Mouse (Mus musculus) G1E-ER4 (cell line): Measurements from ENCODE around the gene Il10rb. TPM values are rescaled to one million over a fixed set of nuclear protein-coding genes. Genes with fewer than 3 reads are reported as not detected.

ENCODE experiments used
- GATA1 ChIP-seq: IDR thresholded peaks from one replicate; pipeline ENCODE4 v1.8.0; 2012; ENCODE audit warnings: low read length, inconsistent platforms
- polyA plus RNA-seq: library from polyadenylated mRNA; stranded (reverse); fragments of >175 nt; gene quantifications from 2 replicates; pipeline ENCODE4 v1.2.3, GENCODE M21; 2012

Il10rb gene
- polyA plus RNA-seq, 1 experiment = 17.3 TPM

DNA sequence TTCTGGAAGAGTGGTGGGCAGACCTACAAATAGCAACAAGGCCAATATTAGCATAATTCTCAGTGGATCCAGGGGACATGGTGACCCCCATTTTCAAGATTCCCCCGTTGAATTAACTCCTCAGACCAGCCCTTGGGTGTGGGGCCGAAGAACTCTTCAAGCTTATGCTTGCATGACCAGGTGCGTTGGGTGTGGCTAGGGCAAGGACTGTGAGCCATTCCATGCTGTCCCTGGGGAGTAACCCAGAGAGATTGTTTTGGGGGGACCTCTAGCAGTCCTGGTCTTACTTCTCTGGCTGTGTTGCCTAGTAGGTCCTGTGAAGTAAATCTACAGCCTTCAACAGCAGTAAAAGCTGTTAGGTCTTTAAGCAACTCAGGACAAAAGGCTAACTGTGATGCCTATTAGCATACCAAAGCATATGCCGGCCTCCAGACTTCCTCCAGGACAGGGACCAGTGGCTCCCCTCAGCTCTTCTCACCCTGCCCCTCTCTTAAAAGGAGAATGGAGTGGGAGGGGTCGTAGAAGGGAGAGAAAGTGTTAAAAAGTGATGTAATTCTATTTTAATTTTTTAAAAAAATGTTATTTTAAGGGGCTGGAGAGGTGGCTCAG lies 26.9 kb downstream of the Il10rb start:
- TF ChIP-seq GATA1 = no peak

DNA sequence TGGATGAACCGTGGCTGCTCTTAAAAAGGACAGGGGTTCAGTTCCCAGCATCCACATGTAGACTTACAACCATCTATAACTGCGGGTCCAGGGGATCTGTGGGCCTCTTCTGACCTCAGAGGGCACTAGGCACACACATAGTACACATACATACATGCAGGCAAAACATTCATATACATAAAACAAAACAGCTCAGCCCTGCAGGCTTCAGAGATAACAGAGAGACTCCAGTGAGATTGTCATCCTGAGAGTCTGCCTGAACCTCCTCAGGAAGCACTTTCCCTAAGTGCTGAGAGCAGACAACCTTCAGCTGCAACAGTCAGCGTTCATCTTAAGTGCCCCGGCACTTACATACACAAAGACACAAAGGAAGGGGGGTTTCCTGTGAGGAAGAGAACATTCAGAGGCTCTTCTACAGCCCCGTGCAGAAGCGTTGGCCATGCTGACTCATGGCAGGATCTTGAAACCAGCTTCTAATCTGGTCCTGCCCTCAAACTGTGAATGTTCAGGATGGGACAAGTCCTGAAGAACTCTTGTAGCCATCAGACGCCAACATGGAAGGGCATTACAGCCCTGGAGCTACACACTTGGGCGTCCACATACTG lies 27.5 kb downstream of the Il10rb start:
- no peak for TF ChIP-seq GATA1

DNA sequence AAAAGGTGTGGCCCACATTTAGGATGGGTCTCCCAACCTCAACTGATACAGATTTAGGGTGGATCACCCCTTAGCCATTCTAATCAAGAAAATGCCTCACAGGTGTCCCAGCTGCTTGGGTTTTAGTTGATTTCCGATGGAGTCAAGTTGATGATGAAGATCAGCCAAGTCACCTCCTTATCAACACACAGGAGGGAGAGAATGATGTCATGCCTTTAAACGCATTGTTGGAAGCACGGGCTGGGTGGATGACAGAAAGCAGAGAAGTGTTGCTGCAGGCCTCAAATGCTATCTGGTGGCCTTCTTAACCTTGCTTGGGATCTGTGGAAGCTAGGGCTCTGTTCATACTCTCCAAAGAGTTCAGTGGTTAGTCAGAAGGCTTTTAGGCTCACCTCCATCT lies 28.2 kb downstream of the Il10rb start:
- no peak for TF ChIP-seq GATA1

DNA sequence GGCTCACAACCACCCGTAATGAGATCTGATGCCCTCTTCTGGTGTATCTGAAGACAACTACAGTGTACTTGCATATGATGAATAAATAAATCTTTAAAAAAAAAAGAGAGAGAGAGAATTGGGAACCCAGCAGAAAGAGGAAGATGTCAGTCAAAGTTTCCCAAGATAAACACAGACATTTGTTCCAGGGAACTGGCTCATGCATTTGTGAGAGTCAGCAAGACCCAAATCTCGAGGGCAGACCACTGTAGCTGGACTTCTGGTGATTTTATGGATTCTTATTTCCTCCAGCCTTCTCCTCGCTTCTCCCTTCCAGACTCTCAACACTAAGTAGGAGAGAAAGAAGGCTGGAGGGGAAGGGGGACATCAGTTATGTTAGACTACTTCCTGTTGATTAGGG lies 32.1 kb downstream of the Il10rb start:
- TF ChIP-seq GATA1 = no peak

DNA sequence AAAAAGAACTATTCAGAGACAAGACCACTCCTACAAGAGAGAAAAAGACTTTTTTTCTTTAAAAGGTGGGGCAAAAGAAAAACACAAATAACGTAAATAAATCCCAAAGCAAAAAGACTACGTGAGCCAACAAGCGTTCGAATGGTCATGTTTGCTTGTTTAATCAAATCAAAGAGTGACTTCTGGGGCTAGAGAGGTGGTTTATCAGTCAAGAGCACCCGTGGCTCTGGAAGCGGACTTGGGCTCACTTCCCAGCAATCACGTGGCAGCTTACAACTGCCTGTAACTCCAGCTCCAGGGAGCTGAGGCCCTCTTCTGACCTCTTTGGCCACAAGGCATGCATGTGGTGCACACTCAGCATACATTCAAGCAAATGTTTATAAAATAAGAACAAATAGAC lies 35.4 kb downstream of the Il10rb start:
- TF ChIP-seq GATA1 = peak; percentile 44

DNA sequence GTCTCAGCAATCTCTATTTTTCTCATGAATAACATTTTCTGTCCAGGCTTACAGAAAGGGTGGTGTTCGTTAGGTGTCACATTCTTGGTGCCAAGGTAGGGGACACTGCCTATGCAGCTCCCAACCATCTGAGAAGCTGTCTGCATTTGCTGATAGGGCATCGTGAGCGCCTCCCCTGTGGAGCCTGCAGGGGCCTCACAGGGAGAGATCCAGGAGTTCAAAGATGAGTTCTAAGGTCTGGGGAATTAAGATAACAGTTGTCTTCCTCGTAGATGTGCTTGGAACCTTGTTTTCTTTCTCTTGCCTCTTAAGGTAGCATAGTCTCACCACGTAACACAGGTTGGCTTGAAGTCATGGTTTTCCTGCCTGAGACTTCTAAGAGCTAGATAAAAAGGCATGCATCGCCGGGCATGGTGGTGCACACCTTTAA lies 35.9 kb downstream of the Il10rb start:
- peak; percentile 79 for TF ChIP-seq GATA1

DNA sequence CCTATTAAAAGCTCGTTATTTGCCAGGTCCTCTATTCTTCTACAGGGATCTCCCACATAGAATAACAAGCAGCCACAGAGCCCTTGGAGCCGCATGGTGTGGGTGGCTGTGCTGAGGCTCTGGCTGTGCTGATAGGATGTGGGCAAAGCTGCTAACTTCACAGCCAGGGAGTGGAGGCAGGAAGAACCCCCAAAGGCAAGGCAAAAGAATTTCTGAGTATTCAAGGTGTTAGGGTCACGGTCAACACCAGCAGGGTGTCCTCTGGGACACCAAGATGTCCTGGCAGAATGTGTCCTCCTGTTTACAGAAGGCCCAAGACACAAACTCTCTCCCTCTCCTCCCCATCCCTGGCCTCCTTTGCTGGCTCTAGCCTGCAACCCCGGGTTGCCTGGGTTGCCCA lies 36.5 kb downstream of the Il10rb start:
- TF ChIP-seq GATA1 = no peak

DNA sequence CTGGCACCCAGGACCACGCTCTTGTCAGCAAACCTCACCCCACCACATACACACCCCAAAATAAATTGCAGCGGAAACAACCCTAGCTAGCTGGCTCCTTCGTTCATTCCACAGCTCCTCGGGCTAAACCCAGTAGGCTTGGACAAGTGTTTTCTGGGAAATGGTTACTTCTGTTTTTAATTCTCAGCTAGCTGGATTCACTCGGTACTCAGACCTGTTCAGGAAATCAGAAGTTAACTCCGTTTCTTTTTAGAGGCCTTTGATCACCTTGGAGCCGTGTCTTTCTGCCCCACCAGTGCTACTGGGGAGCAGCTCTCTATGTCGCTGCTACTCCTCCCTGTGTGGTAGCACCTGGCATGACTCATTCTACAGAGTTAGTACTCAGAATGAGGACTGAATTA lies 37.2 kb downstream of the Il10rb start:
- no peak for TF ChIP-seq GATA1

DNA sequence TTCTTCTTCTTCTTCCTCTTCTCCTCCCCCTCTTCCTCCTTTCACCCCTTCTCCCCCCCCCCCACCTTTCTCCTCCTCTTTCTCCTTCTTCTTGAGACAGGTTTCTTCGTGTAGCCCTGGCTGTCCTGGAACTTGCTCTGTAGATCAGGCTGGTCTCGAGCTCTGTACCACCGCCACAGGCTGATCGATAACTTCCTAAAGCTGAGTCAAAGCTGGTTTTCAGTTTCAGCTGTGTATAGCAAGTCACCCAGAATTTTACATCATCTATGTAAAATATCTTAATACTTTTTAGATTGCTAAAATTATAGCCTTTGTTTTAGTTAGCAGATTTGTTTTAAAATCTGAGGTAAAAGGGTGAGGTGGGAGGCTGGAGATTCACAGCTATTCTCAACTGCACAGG lies 38.9 kb downstream of the Il10rb start:
- TF ChIP-seq GATA1 = no peak

DNA sequence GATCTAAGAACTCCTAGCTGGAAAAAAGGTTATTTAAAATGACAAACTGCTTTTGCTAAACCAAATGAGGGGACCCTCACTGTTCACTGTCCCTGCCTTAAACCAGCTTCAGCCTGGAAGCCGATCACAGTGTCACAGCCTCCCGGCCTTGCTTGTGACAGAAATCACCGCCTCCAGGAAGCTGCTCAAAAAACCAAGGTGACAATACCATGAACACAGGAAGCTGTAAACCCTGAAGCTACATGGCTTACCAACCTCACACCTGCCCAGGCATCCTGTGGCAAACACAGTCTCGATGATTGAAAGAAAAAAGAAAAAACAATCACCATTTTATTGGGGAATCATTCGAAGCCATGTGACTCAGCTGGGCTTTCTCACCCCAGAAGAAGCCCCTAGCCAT lies 39.6 kb downstream of the Il10rb start:
- TF ChIP-seq GATA1 = no peak

DNA sequence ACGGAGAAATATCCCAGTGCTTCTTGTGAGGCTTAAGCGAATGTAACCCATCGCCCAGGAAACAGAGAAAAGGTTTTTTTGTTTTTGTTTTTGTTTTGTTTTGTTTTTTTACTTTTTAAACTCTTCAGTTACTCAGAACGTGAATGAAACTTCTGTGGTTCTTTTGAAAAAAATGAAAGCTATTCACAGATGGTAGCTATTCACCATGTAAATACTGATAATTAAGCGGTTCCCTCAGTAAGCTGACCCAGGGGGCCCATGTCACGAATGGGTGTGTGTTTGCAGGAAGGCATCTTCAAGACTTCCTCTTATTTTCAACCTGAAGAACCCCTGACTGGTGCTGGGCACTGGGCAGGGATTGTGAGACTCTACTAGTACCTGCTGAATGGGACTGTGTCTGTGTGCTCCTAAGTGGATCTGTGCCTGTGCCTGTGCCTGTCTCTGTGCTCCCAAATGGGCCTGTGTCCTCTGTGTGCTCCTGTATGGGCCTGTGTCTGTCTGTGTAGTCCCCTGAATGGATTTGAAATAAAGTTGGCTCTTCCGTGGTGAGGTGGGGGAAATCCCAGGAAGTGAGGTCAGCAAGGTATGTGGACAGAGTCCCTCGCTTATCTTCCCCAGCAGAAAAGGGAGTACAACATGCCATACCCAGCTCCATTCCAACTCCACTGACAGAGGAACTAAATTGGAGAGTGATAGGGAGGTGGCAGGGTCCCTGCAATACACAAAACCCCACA lies 41.0 kb downstream of the Il10rb start:
- TF ChIP-seq GATA1 = no peak

DNA sequence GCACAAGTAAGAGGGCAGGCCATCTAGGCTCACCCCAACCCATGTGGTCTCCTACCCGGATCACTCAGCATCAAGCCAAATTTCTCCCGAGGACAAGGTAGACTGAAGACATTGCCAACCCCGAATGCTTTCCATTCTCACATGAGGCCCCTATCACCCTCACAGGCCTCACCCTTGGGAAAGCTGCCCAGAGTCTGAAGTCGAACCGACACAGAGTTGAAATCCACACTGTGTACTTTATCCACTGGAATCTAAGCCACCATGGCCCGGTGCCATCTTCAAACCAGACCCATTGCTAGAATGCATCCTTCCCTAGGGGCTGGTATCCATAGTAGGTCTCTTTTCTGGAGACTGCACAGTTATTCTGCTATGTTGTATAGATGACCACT lies 41.5 kb downstream of the Il10rb start:
- TF ChIP-seq GATA1 = no peak

DNA sequence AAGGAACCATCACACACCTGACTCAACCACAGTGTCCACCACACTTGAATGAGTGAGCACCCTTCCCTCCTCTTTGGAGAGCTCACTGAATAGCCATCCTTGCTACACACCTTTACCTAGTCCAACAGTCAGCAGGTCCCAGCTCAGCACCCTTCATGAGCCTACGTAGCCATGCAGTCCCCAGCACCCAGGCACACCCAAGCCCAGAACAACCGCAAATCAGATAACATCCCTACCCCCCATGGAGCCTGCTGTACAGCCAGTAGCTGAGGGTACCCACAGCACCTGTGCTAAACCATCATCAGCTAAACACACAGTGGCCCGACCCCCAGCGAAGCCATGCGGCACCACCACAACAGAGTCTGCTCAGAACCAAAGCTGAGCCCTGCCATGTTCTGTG lies 42.1 kb downstream of the Il10rb start:
- peak; percentile 6 for TF ChIP-seq GATA1

DNA sequence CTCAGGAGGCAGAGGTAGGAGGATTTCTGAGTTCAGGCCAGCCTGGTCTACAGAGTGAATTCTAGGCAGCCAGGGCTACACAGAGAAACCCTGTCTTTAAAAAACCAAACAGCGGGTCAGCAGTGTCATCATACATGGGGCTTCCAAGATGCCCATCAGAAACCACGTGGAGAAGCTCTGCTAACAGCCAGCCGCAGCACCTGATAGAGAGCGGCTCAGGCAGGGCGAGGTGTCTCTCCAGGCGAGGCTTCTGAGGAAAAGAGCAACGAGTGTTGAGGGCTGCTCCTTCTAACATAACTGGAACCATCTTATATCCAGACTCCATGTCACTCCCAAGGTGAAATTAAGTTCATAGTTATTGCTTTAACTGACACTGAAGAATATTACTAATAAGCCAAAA lies 42.9 kb downstream of the Il10rb start:
- no peak for TF ChIP-seq GATA1

DNA sequence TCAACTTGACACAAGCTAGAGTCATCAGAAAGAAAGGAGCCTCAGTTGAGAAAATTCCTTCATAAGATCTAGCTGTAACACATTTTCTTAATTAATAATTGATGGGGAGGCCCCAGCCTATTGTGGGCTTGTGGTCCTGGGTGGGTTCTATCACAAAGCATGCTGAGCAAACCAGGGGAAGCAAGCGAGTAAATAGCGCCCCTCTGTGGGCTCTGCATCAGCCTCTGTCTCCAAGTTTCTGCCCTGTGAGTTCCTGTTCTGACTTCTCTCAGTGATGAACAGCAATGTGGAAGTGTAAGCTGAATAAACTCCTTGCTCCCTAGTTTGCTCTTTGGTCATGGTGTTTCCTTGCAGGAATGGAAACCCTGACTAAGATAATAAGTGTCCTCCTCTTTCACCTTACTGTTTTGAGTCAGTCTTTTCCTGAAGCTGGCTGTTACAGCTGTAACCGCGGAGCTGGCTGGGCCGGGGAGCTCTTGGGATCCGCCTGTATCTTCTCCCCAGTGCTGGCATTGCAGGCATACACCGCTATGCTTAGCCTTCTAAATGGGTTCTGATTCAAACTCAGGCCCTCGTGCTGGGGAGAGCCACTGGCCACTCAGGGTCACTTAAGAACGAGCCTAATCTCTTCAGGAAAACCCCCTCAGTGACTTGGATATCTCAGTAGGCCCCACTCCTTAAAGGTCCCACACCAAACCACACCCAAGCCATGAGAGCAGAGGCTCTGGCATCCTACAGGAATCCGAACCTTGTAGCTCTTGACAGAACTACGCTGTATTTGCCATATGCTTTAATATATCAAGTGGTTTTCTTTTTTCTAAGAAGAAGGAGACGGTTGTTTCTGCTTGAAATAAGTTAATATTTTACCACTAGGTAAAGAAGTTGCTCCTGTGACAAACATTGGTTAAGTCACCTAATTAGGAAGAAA lies 44.4 kb downstream of the Il10rb start:
- TF ChIP-seq GATA1 = no peak

DNA sequence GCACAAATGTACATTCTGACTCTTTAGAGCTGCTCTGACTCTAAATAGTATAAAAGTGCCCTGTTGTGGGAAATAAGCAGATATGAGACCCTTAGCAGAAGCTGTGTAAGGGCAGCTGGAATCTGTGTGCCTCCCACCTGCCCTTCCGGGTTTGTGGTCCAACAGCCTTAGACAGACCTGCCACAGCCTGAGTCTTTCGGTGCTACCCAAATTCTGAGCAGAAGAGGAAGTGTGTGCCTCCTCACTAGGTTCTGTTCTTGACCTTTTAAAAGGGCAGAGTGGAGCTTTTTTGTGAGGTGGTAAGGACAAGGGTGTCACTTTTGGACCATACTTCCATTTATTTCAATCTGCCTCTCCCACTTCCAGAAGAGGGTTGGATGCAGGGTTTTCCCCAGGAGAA lies 46.0 kb downstream of the Il10rb start:
- no peak for TF ChIP-seq GATA1
